In the genomic region with DNA sequence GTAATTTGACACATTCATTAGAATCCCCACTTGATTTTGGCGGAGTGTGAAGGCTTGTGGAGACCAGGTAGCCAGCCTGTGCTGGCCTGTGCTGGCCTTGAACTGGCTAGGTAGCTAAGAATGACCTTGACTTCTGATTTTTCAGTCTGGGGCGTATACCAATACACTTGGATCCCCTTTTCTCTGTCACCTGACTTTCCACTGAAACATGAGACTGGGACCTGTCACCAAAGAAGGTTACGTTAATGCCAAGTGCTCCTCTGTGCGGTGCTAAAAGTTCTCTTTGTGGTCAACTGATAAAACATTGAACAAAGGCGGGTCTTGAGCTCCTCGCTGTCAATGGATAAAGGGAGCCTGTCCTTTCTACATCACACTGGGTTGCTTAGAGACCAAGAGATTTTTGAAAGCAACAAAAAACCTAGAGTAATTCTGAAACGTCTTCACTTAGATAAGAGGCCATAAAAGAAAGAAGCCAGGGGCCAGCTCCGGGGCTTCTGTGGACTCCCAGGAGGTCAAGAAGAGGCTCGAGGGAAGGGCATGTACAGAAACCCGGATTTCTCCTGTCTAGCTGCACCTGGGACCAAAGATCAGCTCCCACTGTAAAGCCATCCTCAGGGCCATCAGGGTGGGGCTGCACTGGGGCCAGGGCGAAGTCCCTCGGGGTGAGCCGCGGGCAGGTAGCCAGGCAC, we compare ENCODE assay signal across 8 mouse cellular contexts.
DNase-seq lines count a peak whose midpoint lies in the region; ATAC-seq and TF ChIP-seq lines count a peak whose summit lies in the region.

No protein-coding gene starts in this region.

- H3K27ac ChIP-seq in spleen, adult 2 months (ENCODE audit: insufficient read depth, low read length), result no peak overlapping the region
- peak overlapping the region; percentile 46; the same call in 1 of the 2 replicates for H3K27ac ChIP-seq in heart, embryonic 11.5 days (ENCODE audit: low read depth, low read length)
- H3K27ac ChIP-seq in neural tube, embryonic 15.5 days (replicated peaks), result no peak overlapping the region

- peak overlapping the region; percentile 63 for H3K9ac ChIP-seq in heart, embryonic 11.5 days (ENCODE audit: low read depth, low read length)
- peak overlapping the region; percentile 40 for H3K9ac ChIP-seq in neural tube, embryonic 15.5 days (replicated peaks)

- H3K27me3 ChIP-seq in spleen, adult 2 months (ENCODE audit: control insufficient read depth, insufficient read depth, low read length), result no peaks in the 10 kb centered on the region
- peaks cover 6% of the 10 kb centered on the region; the same call in 1 of the 2 replicates for H3K27me3 ChIP-seq in heart, embryonic 11.5 days (ENCODE audit: control insufficient read depth, insufficient read depth, low read length)
- H3K27me3 ChIP-seq in neural tube, embryonic 15.5 days (replicated peaks), result peaks cover 7% of the 10 kb centered on the region

- no peaks in the 10 kb centered on the region for H3K9me3 ChIP-seq in heart, embryonic 11.5 days (replicated peaks; ENCODE audit: control insufficient read depth, low read length)
- no peaks in the 10 kb centered on the region for H3K9me3 ChIP-seq in neural tube, embryonic 15.5 days (replicated peaks)

- WGBS in spleen, adult 2 months, result 26% methylated on average over 14 of the region's 14 CpGs
- 10% methylated on average over 14 of the region's 14 CpGs for WGBS in heart, embryonic 11.5 days (ENCODE audit: insufficient replicate concordance)
- whole genome bisulfite sequencing in neural tube, embryonic 15.5 days, result 17% methylated on average over 14 of the region's 14 CpGs

- DNase-seq in spleen, adult 2 months (ENCODE audit: low read depth in 1 of 2, low spot score in 2 of 2), result no peak
- no peak for DNase-seq in spleen, postnatal 10 days (ENCODE audit: low spot score in 2 of 2)
- DNase-seq in kidney, postnatal 25 days, result peak; percentile 30 to 66
- no peak for DNase-seq in frontal cortex, postnatal 36 days (ENCODE audit: low spot score in 2 of 2)
- no peak for DNase-seq in testis, postnatal 10 days (ENCODE audit: low spot score)
- DNase-seq in frontal cortex, adult 2 months (ENCODE audit: extremely low spot score in 1 of 2, low spot score in 1 of 2), result no peak

- H3K4me2 ChIP-seq in heart, embryonic 11.5 days, result peak overlapping the region; percentile 88
- peak overlapping the region; percentile 80 for H3K4me2 ChIP-seq in neural tube, embryonic 15.5 days

- H3K4me1 ChIP-seq in spleen, adult 2 months (ENCODE audit: control insufficient read depth, insufficient read depth, insufficient read length), result peaks cover 13% of the 10 kb centered on the region
- H3K4me1 ChIP-seq in heart, embryonic 11.5 days (ENCODE audit: control insufficient read depth, insufficient read depth, low read length), result peaks cover 11% of the 10 kb centered on the region; the same call in 1 of the 2 replicates
- H3K4me1 ChIP-seq in neural tube, embryonic 15.5 days, result peaks cover 16% of the 10 kb centered on the region

- no peak for TF ChIP-seq CTCF in spleen, adult 2 months (IDR thresholded peaks at IDR 0.05; ENCODE audit: extremely low read depth, insufficient read depth, insufficient read length, insufficient replicate concordance)

- TF ChIP-seq POLR2A in spleen, adult 2 months (IDR thresholded peaks at IDR 0.05; ENCODE audit: low read depth, low read length), result no peak

- peak overlapping the region; percentile 51; the same call in 1 of the 2 replicates for H3K4me3 ChIP-seq in spleen, adult 2 months (ENCODE audit: extremely low read depth, insufficient read depth, insufficient read length)
- peak overlapping the region; percentile 44 for H3K4me3 ChIP-seq in heart, embryonic 11.5 days (ENCODE audit: low read depth, low read length)
- H3K4me3 ChIP-seq in neural tube, embryonic 15.5 days (replicated peaks), result peak overlapping the region; percentile 34

- no peak for ATAC-seq in heart, embryonic 11.5 days (replicated peaks; ENCODE audit: insufficient number of reproducible peaks, low FRiP score, low TSS enrichment)
- ATAC-seq in neural tube, embryonic 15.5 days (ENCODE audit: low FRiP score), result peak; percentile 31; the same call in 1 of the 2 replicates

- H3K36me3 ChIP-seq in spleen, adult 2 months (ENCODE audit: control insufficient read depth, insufficient read depth, low read length), result no peaks in the 10 kb centered on the region
- H3K36me3 ChIP-seq in heart, embryonic 11.5 days (ENCODE audit: control insufficient read depth, insufficient read depth, low read length), result no peaks in the 10 kb centered on the region
- no peaks in the 10 kb centered on the region for H3K36me3 ChIP-seq in neural tube, embryonic 15.5 days

Comparison
In these comparisons a context has a peak if more than half of its experiments do, and no peak if none do; other contexts are left out.
1. DNase-seq: peak in kidney, postnatal 25 days (2 of 2); none in spleen, adult 2 months (0 of 2), spleen, postnatal 10 days (0 of 2), frontal cortex, postnatal 36 days (0 of 2), testis, postnatal 10 days (single experiment) and frontal cortex, adult 2 months (0 of 2).
2. Peak in every context shown above with its lines, with median percentiles within 50 percentile points of each other: H3K4me3 ChIP-seq.